Mouse (Mus musculus) stomach, embryonic 14.5 days (tissue): ENCODE measurements around the gene Gm765. TPM values are rescaled to one million over a fixed set of nuclear protein-coding genes. Genes with fewer than 3 reads are reported as not detected.

ENCODE experiments used
- ATAC-seq: fragments of 200-750 bp; cut with Nextera tagmentation; 2 replicates; pipeline ENCODE4 v1.8.0; 2017; ENCODE audit warnings: low read depth, moderate TSS enrichment; ENCODE audit not compliant: insufficient number of reproducible peaks, insufficient read depth, low FRiP score
- H3K27ac ChIP-seq: fragments of 300-500 bp; sonication (generic); 2 replicates; pipeline ENCODE4 v1.5.1; 2014; ENCODE audit warnings: mild to moderate bottlenecking, low read length, moderate library complexity, mixed read lengths
- H3K27me3 ChIP-seq: fragments of 300-500 bp; sonication (generic); 2 replicates; pipeline ENCODE4 v1.6.1; 2014; ENCODE audit warnings: low read length, control low read depth, mixed read lengths; ENCODE audit not compliant: control insufficient read depth, insufficient read depth
- H3K36me3 ChIP-seq: fragments of 300-500 bp; sonication (generic); 2 replicates; pipeline ENCODE4 v1.6.1; 2014; ENCODE audit warnings: mild to moderate bottlenecking, control low read depth, low read length, moderate library complexity, mixed read lengths; ENCODE audit not compliant: control insufficient read depth, insufficient read depth
- H3K4me1 ChIP-seq: fragments of 300-500 bp; sonication (generic); 2 replicates; pipeline ENCODE4 v1.6.1; 2014; ENCODE audit warnings: low read length, control low read depth, mixed read lengths; ENCODE audit not compliant: control insufficient read depth, insufficient read depth
- H3K4me2 ChIP-seq: fragments of 300-500 bp; sonication (generic); replicated peaks from 2 replicates; pipeline ENCODE4 v1.6.1; 2014; ENCODE audit warnings: low read depth, low read length, control low read depth
- H3K4me3 ChIP-seq: fragments of 300-500 bp; sonication (generic); 2 replicates; pipeline ENCODE4 v1.5.1; 2014; ENCODE audit warnings: low read depth, low read length, control low read depth
- H3K9ac ChIP-seq: fragments of 300-500 bp; sonication (generic); replicated peaks from 2 replicates; pipeline ENCODE4 v1.6.1; 2014; ENCODE audit warnings: low read depth, mild to moderate bottlenecking, control low read depth, low read length, moderate library complexity, mixed read lengths
- H3K9me3 ChIP-seq: fragments of 300-500 bp; sonication (generic); 2 replicates; pipeline ENCODE4 v1.6.1; 2016; ENCODE audit warnings: low read depth, low read length, control low read depth; ENCODE audit not compliant: control insufficient read depth
- WGBS: fragments of 180-500 bp; shearing (Covaris S2); extraction: QIAGEN DNeasy Blood & Tissue Kit; methylation state at CpG from one replicate; pipeline ENCODE4 v1.1.7; 2014; 5-methylcytosine and 5-hydroxymethylcytosine counted together
- polyA plus RNA-seq: library from polyadenylated mRNA; unstranded; fragments of >200 nt; fragmentation: Nextera tagmentation; extraction: Ambion mirVana; gene quantifications from 2 replicates; pipeline ENCODE4 v1.2.1, GENCODE M21; 2014

Gm765 gene
- polyA plus RNA-seq = not detected in 2 replicates

GRCm38 (mm10) chr6:98342654-98343053 lies at the start of gene Gm765:
Gene Gm765 (minus strand): TSS chr6:98342754.
- no peak within 1 kb of the TSS for H3K4me2 ChIP-seq
- no peak within 1 kb of the TSS for H3K9ac ChIP-seq
- H3K4me3 ChIP-seq = no peak within 1 kb of the TSS
- no peak for ATAC-seq
- H3K27ac ChIP-seq = no peak within 1 kb of the TSS
- 81% methylated on average over 5 of the region's 5 CpGs for WGBS
- no peaks in the 10 kb centered on the region for H3K27me3 ChIP-seq
- H3K36me3 ChIP-seq = no peaks in the 10 kb centered on the region
- no peaks in the 10 kb centered on the region for H3K9me3 ChIP-seq
- H3K4me1 ChIP-seq = no peaks in the 10 kb centered on the region

GRCm38 (mm10) chr6:98385487-98385886 lies 42.9 kb upstream of the Gm765 start:
- ATAC-seq = no peak
- no peaks in the 10 kb centered on the region for H3K36me3 ChIP-seq
- no peaks in the 10 kb centered on the region for H3K9me3 ChIP-seq
- H3K4me2 ChIP-seq = no peak overlapping the region
- no peaks in the 10 kb centered on the region for H3K27me3 ChIP-seq
- no peak overlapping the region for H3K9ac ChIP-seq
- H3K4me1 ChIP-seq = no peaks in the 10 kb centered on the region
- H3K4me3 ChIP-seq = no peak overlapping the region
- no peak overlapping the region for H3K27ac ChIP-seq
- WGBS = 80% methylated on average over 8 of the region's 8 CpGs

- H3K36me3 ChIP-seq = no peaks in the 10 kb centered on the region
- H3K27me3 ChIP-seq = no peaks in the 10 kb centered on the region
- H3K27ac ChIP-seq = no peak overlapping the region
- no peak overlapping the region for H3K4me3 ChIP-seq
- 78% methylated on average over 8 of the region's 8 CpGs for WGBS
- no peaks in the 10 kb centered on the region for H3K9me3 ChIP-seq
- no peak overlapping the region for H3K4me2 ChIP-seq
- no peaks in the 10 kb centered on the region for H3K4me1 ChIP-seq
- H3K9ac ChIP-seq = no peak overlapping the region
- ATAC-seq = no peak
Observed at GRCm38 (mm10) chr6:98384431-98384830, 41.9 kb upstream of the Gm765 start.

- ATAC-seq = no peak
- H3K27ac ChIP-seq = no peak overlapping the region
- 45% methylated on average over 6 of the region's 6 CpGs for WGBS
- H3K27me3 ChIP-seq = no peaks in the 10 kb centered on the region
- H3K9me3 ChIP-seq = no peaks in the 10 kb centered on the region
- H3K36me3 ChIP-seq = no peaks in the 10 kb centered on the region
- no peak overlapping the region for H3K4me2 ChIP-seq
- H3K4me1 ChIP-seq = no peaks in the 10 kb centered on the region
- no peak overlapping the region for H3K9ac ChIP-seq
- H3K4me3 ChIP-seq = no peak overlapping the region
Observed at GRCm38 (mm10) chr6:98383411-98383810, 40.9 kb upstream of the Gm765 start.

GRCm38 (mm10) chr6:98366199-98366598 lies 23.6 kb upstream of the Gm765 start:
- Histone ChIP-seq H3K4me1 (no peaks in the 10 kb centered on the region), H3K9ac (no peak overlapping the region), H3K9me3 (no peaks in the 10 kb centered on the region), H3K4me2 (no peak overlapping the region), H3K27me3 (no peaks in the 10 kb centered on the region), H3K27ac (no peak overlapping the region), H3K36me3 (no peaks in the 10 kb centered on the region), H3K4me3 (no peak overlapping the region)
- no peak for ATAC-seq
- WGBS = 87% methylated on average over 4 of the region's 4 CpGs

GRCm38 (mm10) chr6:98355271-98355670 lies 12.7 kb upstream of the Gm765 start:
- Histone ChIP-seq H3K4me1 (no peaks in the 10 kb centered on the region), H3K9me3 (no peaks in the 10 kb centered on the region), H3K9ac (no peak overlapping the region), H3K36me3 (no peaks in the 10 kb centered on the region), H3K27ac (no peak overlapping the region), H3K4me2 (no peak overlapping the region), H3K27me3 (no peaks in the 10 kb centered on the region), H3K4me3 (no peak overlapping the region)
- no peak for ATAC-seq
- WGBS = 75% methylated on average over 5 of the region's 5 CpGs

- Histone ChIP-seq H3K9ac (no peak overlapping the region), H3K4me3 (no peak overlapping the region), H3K9me3 (no peaks in the 10 kb centered on the region), H3K27me3 (no peaks in the 10 kb centered on the region), H3K4me1 (no peaks in the 10 kb centered on the region), H3K36me3 (no peaks in the 10 kb centered on the region), H3K27ac (no peak overlapping the region), H3K4me2 (no peak overlapping the region)
- WGBS = 90% methylated on average over 3 of the region's 3 CpGs
- no peak for ATAC-seq
Observed at GRCm38 (mm10) chr6:98353285-98353684, 10.7 kb upstream of the Gm765 start.

GRCm38 (mm10) chr6:98332714-98333113 lies 9.8 kb downstream of the Gm765 start:
- ATAC-seq = no peak
- Histone ChIP-seq H3K9ac (no peak overlapping the region), H3K4me1 (no peaks in the 10 kb centered on the region), H3K36me3 (no peaks in the 10 kb centered on the region), H3K27ac (no peak overlapping the region), H3K4me2 (no peak overlapping the region), H3K9me3 (no peaks in the 10 kb centered on the region), H3K27me3 (no peaks in the 10 kb centered on the region), H3K4me3 (no peak overlapping the region)
- WGBS = 78% methylated on average over 2 of the region's 2 CpGs

GRCm38 (mm10) chr6:98311659-98312058 lies 30.9 kb downstream of the Gm765 start:
- H3K9me3 ChIP-seq = no peaks in the 10 kb centered on the region
- no peak for ATAC-seq
- 53% methylated on average over 5 of the region's 5 CpGs for WGBS
- H3K27ac ChIP-seq = no peak overlapping the region
- H3K9ac ChIP-seq = no peak overlapping the region
- no peaks in the 10 kb centered on the region for H3K36me3 ChIP-seq
- H3K27me3 ChIP-seq = no peaks in the 10 kb centered on the region
- H3K4me1 ChIP-seq = no peaks in the 10 kb centered on the region
- no peak overlapping the region for H3K4me3 ChIP-seq
- no peak overlapping the region for H3K4me2 ChIP-seq
